Mouse (Mus musculus): ENCODE measurements around the gene Aurkaip1. TPM values are rescaled to one million over a fixed set of nuclear protein-coding genes. Genes with fewer than 3 reads are reported as not detected.

Aurkaip1 gene
- polyA plus RNA-seq, 1 experiment from 2014 or later, result 127 TPM

GRCm38 (mm10) chr4:155790650-155791161 lies 40.4 kb upstream of the Aurkaip1 start:
- no peak overlapping the region for H3K4me2 ChIP-seq (ENCODE audit: low read depth, low read length)
- no peaks in the 10 kb centered on the region for H3K27me3 ChIP-seq (ENCODE audit: control insufficient read depth, insufficient read depth, low read length)
- no peaks in the 10 kb centered on the region for H3K4me1 ChIP-seq (ENCODE audit: control insufficient read depth, insufficient read depth, low read length)
- H3K36me3 ChIP-seq (ENCODE audit: control insufficient read depth, insufficient read depth, low read length), result no peaks in the 10 kb centered on the region
- no peak overlapping the region for H3K9ac ChIP-seq (replicated peaks; ENCODE audit: low read depth, low read length)
- ATAC-seq (ENCODE audit: low read depth), result no peak
- 79% methylated on average over 3 of the region's 3 CpGs for WGBS
- no peak overlapping the region for H3K27ac ChIP-seq (ENCODE audit: low read depth, low read length)
- H3K4me3 ChIP-seq (ENCODE audit: low read depth, low read length), result no peak overlapping the region
- H3K9me3 ChIP-seq (ENCODE audit: control insufficient read depth, low read length), result no peaks in the 10 kb centered on the region

- Histone ChIP-seq H3K9ac (replicated peaks; ENCODE audit: low read depth, low read length) (no peak overlapping the region), H3K4me1 (ENCODE audit: control insufficient read depth, insufficient read depth, low read length) (no peaks in the 10 kb centered on the region), H3K9me3 (ENCODE audit: control insufficient read depth, low read length) (no peaks in the 10 kb centered on the region), H3K4me3 (ENCODE audit: low read depth, low read length) (no peak overlapping the region), H3K27ac (ENCODE audit: low read depth, low read length) (no peak overlapping the region), H3K4me2 (ENCODE audit: low read depth, low read length) (no peak overlapping the region), H3K36me3 (ENCODE audit: control insufficient read depth, insufficient read depth, low read length) (no peaks in the 10 kb centered on the region), H3K27me3 (ENCODE audit: control insufficient read depth, insufficient read depth, low read length) (no peaks in the 10 kb centered on the region)
- no peak for ATAC-seq (ENCODE audit: low read depth)
- 74% methylated on average over 24 of the region's 24 CpGs for WGBS
Observed at GRCm38 (mm10) chr4:155791240-155791933, 39.7 kb upstream of the Aurkaip1 start.

- H3K27me3 ChIP-seq (ENCODE audit: control insufficient read depth, insufficient read depth, low read length), result no peaks in the 10 kb centered on the region
- no peak overlapping the region for H3K27ac ChIP-seq (ENCODE audit: low read depth, low read length)
- H3K9me3 ChIP-seq (ENCODE audit: control insufficient read depth, low read length), result no peaks in the 10 kb centered on the region
- H3K4me1 ChIP-seq (ENCODE audit: control insufficient read depth, insufficient read depth, low read length), result no peaks in the 10 kb centered on the region
- H3K4me2 ChIP-seq (ENCODE audit: low read depth, low read length), result no peak overlapping the region
- no peaks in the 10 kb centered on the region for H3K36me3 ChIP-seq (ENCODE audit: control insufficient read depth, insufficient read depth, low read length)
- no peak for ATAC-seq (ENCODE audit: low read depth)
- no peak overlapping the region for H3K9ac ChIP-seq (replicated peaks; ENCODE audit: low read depth, low read length)
- no peak overlapping the region for H3K4me3 ChIP-seq (ENCODE audit: low read depth, low read length)
- 86% methylated on average over 2 of the region's 2 CpGs for WGBS
Observed at GRCm38 (mm10) chr4:155793730-155794129, 37.3 kb upstream of the Aurkaip1 start.

- Histone ChIP-seq H3K4me3 (ENCODE audit: low read depth, low read length) (no peak overlapping the region), H3K27ac (ENCODE audit: low read depth, low read length) (no peak overlapping the region), H3K4me1 (ENCODE audit: control insufficient read depth, insufficient read depth, low read length) (peaks cover 14% of the 10 kb centered on the region), H3K36me3 (ENCODE audit: control insufficient read depth, insufficient read depth, low read length) (no peaks in the 10 kb centered on the region), H3K4me2 (ENCODE audit: low read depth, low read length) (no peak overlapping the region), H3K27me3 (ENCODE audit: control insufficient read depth, insufficient read depth, low read length) (no peaks in the 10 kb centered on the region), H3K9me3 (ENCODE audit: control insufficient read depth, low read length) (no peaks in the 10 kb centered on the region), H3K9ac (replicated peaks; ENCODE audit: low read depth, low read length) (no peak overlapping the region)
- whole genome bisulfite sequencing, result 100% methylated on average over 1 of the region's 1 CpGs
- ATAC-seq (ENCODE audit: low read depth), result no peak
Observed at GRCm38 (mm10) chr4:155802075-155802474, 29.0 kb upstream of the Aurkaip1 start.

- Histone ChIP-seq H3K9me3 (ENCODE audit: control insufficient read depth, low read length) (no peaks in the 10 kb centered on the region), H3K4me1 (ENCODE audit: control insufficient read depth, insufficient read depth, low read length) (peaks cover 14% of the 10 kb centered on the region), H3K27me3 (ENCODE audit: control insufficient read depth, insufficient read depth, low read length) (no peaks in the 10 kb centered on the region), H3K9ac (replicated peaks; ENCODE audit: low read depth, low read length) (peak within 1 kb of the TSS; percentile 83), H3K27ac (ENCODE audit: low read depth, low read length) (peak within 1 kb of the TSS; percentile 48), H3K4me3 (ENCODE audit: low read depth, low read length) (peak within 1 kb of the TSS; percentile 89), H3K4me2 (ENCODE audit: low read depth, low read length) (peak within 1 kb of the TSS; percentile 81), H3K36me3 (ENCODE audit: control insufficient read depth, insufficient read depth, low read length) (peaks cover 6% of the 10 kb centered on the region; the same call in 1 of the 2 replicates)
- ATAC-seq (ENCODE audit: low read depth), result no peak
- 12% methylated on average over 12 of the region's 12 CpGs for WGBS
Observed at GRCm38 (mm10) chr4:155802741-155803339, 28.2 kb upstream of the Aurkaip1 start, which contains the start of gene Mrpl20. Gene Mrpl20, plus strand, starts transcription at chr4:155802878.

GRCm38 (mm10) chr4:155803340-155804041 lies 27.6 kb upstream of the Aurkaip1 start:
- Histone ChIP-seq H3K36me3 (ENCODE audit: control insufficient read depth, insufficient read depth, low read length) (peaks cover 12% of the 10 kb centered on the region), H3K4me2 (ENCODE audit: low read depth, low read length) (peak overlapping the region; percentile 81), H3K4me3 (ENCODE audit: low read depth, low read length) (peak overlapping the region; percentile 89), H3K27me3 (ENCODE audit: control insufficient read depth, insufficient read depth, low read length) (no peaks in the 10 kb centered on the region), H3K9ac (replicated peaks; ENCODE audit: low read depth, low read length) (peak overlapping the region; percentile 83), H3K27ac (ENCODE audit: low read depth, low read length) (peak overlapping the region; percentile 48), H3K9me3 (ENCODE audit: control insufficient read depth, low read length) (no peaks in the 10 kb centered on the region), H3K4me1 (ENCODE audit: control insufficient read depth, insufficient read depth, low read length) (peaks cover 14% of the 10 kb centered on the region)
- ATAC-seq (ENCODE audit: low read depth), result peak; percentile 98
- under 1% methylated on average over 58 of the region's 58 CpGs for WGBS

- H3K9ac ChIP-seq (replicated peaks; ENCODE audit: low read depth, low read length), result no peak overlapping the region
- 94% methylated on average over 3 of the region's 3 CpGs for WGBS
- H3K4me1 ChIP-seq (ENCODE audit: control insufficient read depth, insufficient read depth, low read length), result peaks cover 16% of the 10 kb centered on the region
- H3K36me3 ChIP-seq (ENCODE audit: control insufficient read depth, insufficient read depth, low read length), result peaks cover 27% of the 10 kb centered on the region
- H3K4me3 ChIP-seq (ENCODE audit: low read depth, low read length), result no peak overlapping the region
- no peak for ATAC-seq (ENCODE audit: low read depth)
- no peaks in the 10 kb centered on the region for H3K9me3 ChIP-seq (ENCODE audit: control insufficient read depth, low read length)
- H3K4me2 ChIP-seq (ENCODE audit: low read depth, low read length), result no peak overlapping the region
- no peaks in the 10 kb centered on the region for H3K27me3 ChIP-seq (ENCODE audit: control insufficient read depth, insufficient read depth, low read length)
- no peak overlapping the region for H3K27ac ChIP-seq (ENCODE audit: low read depth, low read length)
Observed at GRCm38 (mm10) chr4:155807841-155808240, 23.2 kb upstream of the Aurkaip1 start.

- peak within 1 kb of the TSS; percentile 99 for H3K4me3 ChIP-seq (ENCODE audit: low read depth, low read length)
- WGBS, result under 1% methylated on average over 60 of the region's 60 CpGs
Observed at GRCm38 (mm10) chr4:155811929-155812664, 19.0 kb upstream of the Aurkaip1 start, which contains the start of gene Ccnl2. Gene Ccnl2, plus strand, starts transcription at chr4:155812489.

More at GRCm38 (mm10) chr4:155811929-155812664, 19.0 kb upstream of the Aurkaip1 start, which contains the start of gene Ccnl2:
- Histone ChIP-seq H3K27ac (ENCODE audit: low read depth, low read length) (peak within 1 kb of the TSS; percentile 89), H3K27me3 (ENCODE audit: control insufficient read depth, insufficient read depth, low read length) (no peaks in the 10 kb centered on the region), H3K4me2 (ENCODE audit: low read depth, low read length) (peak within 1 kb of the TSS; percentile 96), H3K9me3 (ENCODE audit: control insufficient read depth, low read length) (no peaks in the 10 kb centered on the region), H3K36me3 (ENCODE audit: control insufficient read depth, insufficient read depth, low read length) (peaks cover 51% of the 10 kb centered on the region), H3K4me1 (ENCODE audit: control insufficient read depth, insufficient read depth, low read length) (peaks cover 19% of the 10 kb centered on the region), H3K9ac (replicated peaks; ENCODE audit: low read depth, low read length) (peak within 1 kb of the TSS; percentile 99)
- ATAC-seq (ENCODE audit: low read depth), result peak; percentile 99
